ENCODE assay signal across 22 mouse cellular contexts in genomic region chr3:63085426-63085825, GRCm38 (mm10).
A peak's percentile ranks its signal among the peaks of the same experiment; 100 is the strongest.
DNase-seq lines count a peak whose midpoint lies in the region; ATAC-seq lines count a peak whose summit lies in the region.
"Had no signal": no experiment of that assay in that cellular context is flagged by ENCODE, and none has a peak within 500 bp of the region (broad histone marks: within the 10 kb centered on the region; RNA-seq: fewer than 3 reads in every experiment).

No protein-coding gene starts in this region.

- H3K9me3 ChIP-seq in embryonic facial prominence, embryonic 11.5 days (replicated peaks; ENCODE audit: control insufficient read depth, low read length), result no peaks in the 10 kb centered on the region
- no peaks in the 10 kb centered on the region for H3K9me3 ChIP-seq in intestine, embryonic 15.5 days
- H3K9me3 ChIP-seq in forebrain, embryonic 14.5 days (replicated peaks; ENCODE audit: control insufficient read depth, low read length), result no peaks in the 10 kb centered on the region
- H3K9me3 ChIP-seq: forebrain, embryonic 10.5 days; liver, embryonic 12.5 days; midbrain, embryonic 15.5 days had no signal

- no peaks in the 10 kb centered on the region for H3K4me1 ChIP-seq in embryonic facial prominence, embryonic 11.5 days (ENCODE audit: control insufficient read depth, insufficient read depth, low read length)
- no peaks in the 10 kb centered on the region for H3K4me1 ChIP-seq in intestine, embryonic 15.5 days (replicated peaks)
- no peaks in the 10 kb centered on the region for H3K4me1 ChIP-seq in forebrain, embryonic 14.5 days (ENCODE audit: control insufficient read depth, insufficient read depth, low read length)
- H3K4me1 ChIP-seq: forebrain, embryonic 10.5 days; liver, embryonic 12.5 days; megakaryocyte, embryonic 14.5 days; midbrain, embryonic 15.5 days had no signal

- no peaks in the 10 kb centered on the region for H3K27me3 ChIP-seq in embryonic facial prominence, embryonic 11.5 days (ENCODE audit: control insufficient read depth, insufficient read depth, low read length)
- no peaks in the 10 kb centered on the region for H3K27me3 ChIP-seq in intestine, embryonic 15.5 days (replicated peaks)
- H3K27me3 ChIP-seq in forebrain, embryonic 14.5 days (replicated peaks; ENCODE audit: control insufficient read depth, insufficient read depth, low read length), result no peaks in the 10 kb centered on the region
- H3K27me3 ChIP-seq: CH12.LX; liver, embryonic 12.5 days; megakaryocyte, embryonic 14.5 days; midbrain, embryonic 15.5 days had no signal

- no peak overlapping the region for H3K4me3 ChIP-seq in embryonic facial prominence, embryonic 11.5 days (ENCODE audit: low read depth, low read length)
- H3K4me3 ChIP-seq in intestine, embryonic 15.5 days (replicated peaks), result no peak overlapping the region
- no peak overlapping the region for H3K4me3 ChIP-seq in forebrain, embryonic 14.5 days (ENCODE audit: low read depth, low read length)
- H3K4me3 ChIP-seq: forebrain, embryonic 10.5 days; layer of hippocampus, adult 2 months; liver, embryonic 12.5 days; megakaryocyte, embryonic 14.5 days; midbrain, embryonic 15.5 days had no signal

- ATAC-seq in embryonic facial prominence, embryonic 11.5 days (replicated peaks; ENCODE audit: insufficient number of reproducible peaks, low FRiP score, low TSS enrichment, low read depth), result no peak; the same call in 1 of the 2 replicates
- ATAC-seq in intestine, embryonic 15.5 days, result no peak
- ATAC-seq in forebrain, embryonic 14.5 days, result no peak
- ATAC-seq: hindbrain, embryonic 16.5 days; liver, embryonic 12.5 days; midbrain, embryonic 15.5 days had no signal

- no peak overlapping the region for H3K4me2 ChIP-seq in embryonic facial prominence, embryonic 11.5 days (ENCODE audit: low read depth, low read length)
- H3K4me2 ChIP-seq in intestine, embryonic 15.5 days (replicated peaks), result no peak overlapping the region
- no peak overlapping the region for H3K4me2 ChIP-seq in forebrain, embryonic 14.5 days (ENCODE audit: low read length)
- H3K4me2 ChIP-seq: liver, embryonic 12.5 days; midbrain, embryonic 15.5 days had no signal

- no peak overlapping the region for H3K9ac ChIP-seq in embryonic facial prominence, embryonic 11.5 days (replicated peaks; ENCODE audit: low read length)
- no peak overlapping the region for H3K9ac ChIP-seq in intestine, embryonic 15.5 days
- no peak overlapping the region for H3K9ac ChIP-seq in forebrain, embryonic 14.5 days (ENCODE audit: low read length)
- H3K9ac ChIP-seq: liver, embryonic 12.5 days; midbrain, embryonic 15.5 days had no signal

- WGBS in embryonic facial prominence, embryonic 11.5 days, result 30% methylated on average over 2 of the region's 2 CpGs
- WGBS in intestine, embryonic 15.5 days, result 82% methylated on average over 2 of the region's 2 CpGs
- 78% methylated on average over 2 of the region's 2 CpGs for WGBS in forebrain, embryonic 14.5 days

- no peaks in the 10 kb centered on the region for H3K36me3 ChIP-seq in embryonic facial prominence, embryonic 11.5 days (replicated peaks; ENCODE audit: control insufficient read depth, insufficient read depth, low read depth, low read length)
- H3K36me3 ChIP-seq in intestine, embryonic 15.5 days, result no peaks in the 10 kb centered on the region
- no peaks in the 10 kb centered on the region for H3K36me3 ChIP-seq in forebrain, embryonic 14.5 days (ENCODE audit: control insufficient read depth, insufficient read depth, low read length)
- H3K36me3 ChIP-seq: forebrain, embryonic 10.5 days; liver, embryonic 12.5 days; midbrain, embryonic 15.5 days had no signal

- peak; percentile 20 for DNase-seq in gastrocnemius, adult 18-20 months (ENCODE audit: low spot score)
- no peak for DNase-seq in gastrocnemius, postnatal 4 days (ENCODE audit: low spot score in 2 of 2)
- DNase-seq in embryonic facial prominence, embryonic 11.5 days (ENCODE audit: low spot score), result peak; percentile 82
- peak; percentile 31 for DNase-seq in hindlimb bud, embryonic 11.5 days (ENCODE audit: extremely low spot score, low read depth, low spot score)
- no peak for DNase-seq in forebrain, embryonic 14.5 days (ENCODE audit: low spot score)
- no peak for DNase-seq in layer of hippocampus, adult 9-10 months (ENCODE audit: low spot score)
- DNase-seq: adrenal gland, adult 2 months; cerebellum, adult 9-11 months; gastrocnemius, postnatal 14 days; kidney, adult 18-20 months; kidney, postnatal 10 days; lung, adult 2 months; right cerebral cortex, postnatal 4 days; thymus, postnatal 25 days had no signal

- H3K27ac ChIP-seq in embryonic facial prominence, embryonic 11.5 days (replicated peaks; ENCODE audit: low read depth, low read length), result no peak overlapping the region
- no peak overlapping the region for H3K27ac ChIP-seq in intestine, embryonic 15.5 days
- no peak overlapping the region for H3K27ac ChIP-seq in forebrain, embryonic 14.5 days (ENCODE audit: low read depth, low read length)
- H3K27ac ChIP-seq: forebrain, embryonic 10.5 days; layer of hippocampus, adult 2 months; liver, embryonic 12.5 days; midbrain, embryonic 15.5 days had no signal

Comparison
In these comparisons a context has a peak if more than half of its experiments do, and no peak if none do; other contexts are left out.
1. DNase-seq: peak in gastrocnemius, adult 18-20 months (single experiment), embryonic facial prominence, embryonic 11.5 days (single experiment) and hindlimb bud, embryonic 11.5 days (single experiment); none in gastrocnemius, postnatal 4 days (0 of 2), forebrain, embryonic 14.5 days (single experiment) and layer of hippocampus, adult 9-10 months (single experiment).